Mouse (Mus musculus) embryonic facial prominence, embryonic 13.5 days (tissue): ENCODE measurements at regions not wholly inside any gene's neighbourhood (a gene's known extent, or its start where the extent isn't known, plus 50 kb on each side); places are given as distances from the start of the nearest gene placed in this dataset.

Experiments used
- ATAC-seq: fragments of 200-750 bp; cut with Nextera tagmentation; 2 replicates; pipeline ENCODE4 v1.8.0; 2017; ENCODE audit warnings: low read depth; ENCODE audit not compliant: insufficient number of reproducible peaks, insufficient read depth, low FRiP score, low TSS enrichment
- H3K27ac ChIP-seq: fragments of 300-500 bp; sonication (generic); 2 replicates; pipeline ENCODE4 v1.5.1; 2015; ENCODE audit warnings: moderate library complexity, mild to moderate bottlenecking, inconsistent platforms
- H3K27me3 ChIP-seq: fragments of 300-500 bp; sonication (generic); 2 replicates; pipeline ENCODE4 v1.6.1; 2015; ENCODE audit warnings: mild to moderate bottlenecking, inconsistent platforms
- H3K36me3 ChIP-seq: fragments of 300-500 bp; sonication (generic); 2 replicates; pipeline ENCODE4 v1.6.1; 2015; ENCODE audit warnings: mild to moderate bottlenecking, inconsistent platforms
- H3K4me1 ChIP-seq: fragments of 300-500 bp; sonication (generic); 2 replicates; pipeline ENCODE4 v1.6.1; 2015; ENCODE audit warnings: inconsistent platforms
- H3K4me2 ChIP-seq: fragments of 300-500 bp; sonication (generic); 2 replicates; pipeline ENCODE4 v1.6.1; 2015; ENCODE audit warnings: moderate library complexity, mild to moderate bottlenecking, inconsistent platforms
- H3K4me3 ChIP-seq: fragments of 300-500 bp; sonication (generic); 2 replicates; pipeline ENCODE4 v1.5.1; 2015; ENCODE audit warnings: mild to moderate bottlenecking, inconsistent platforms
- H3K9ac ChIP-seq: fragments of 300-500 bp; sonication (generic); 2 replicates; pipeline ENCODE4 v1.6.1; 2015; ENCODE audit warnings: mild to moderate bottlenecking, inconsistent platforms
- H3K9me3 ChIP-seq: fragments of 300-500 bp; sonication (generic); 2 replicates; pipeline ENCODE4 v1.6.1; 2016; ENCODE audit warnings: inconsistent platforms
- WGBS: fragments of 180-500 bp; shearing (Covaris S2); methylation state at CpG from one replicate; pipeline ENCODE4 v1.1.7; 2015; ENCODE audit warnings: mixed read lengths; 5-methylcytosine and 5-hydroxymethylcytosine counted together

DNA sequence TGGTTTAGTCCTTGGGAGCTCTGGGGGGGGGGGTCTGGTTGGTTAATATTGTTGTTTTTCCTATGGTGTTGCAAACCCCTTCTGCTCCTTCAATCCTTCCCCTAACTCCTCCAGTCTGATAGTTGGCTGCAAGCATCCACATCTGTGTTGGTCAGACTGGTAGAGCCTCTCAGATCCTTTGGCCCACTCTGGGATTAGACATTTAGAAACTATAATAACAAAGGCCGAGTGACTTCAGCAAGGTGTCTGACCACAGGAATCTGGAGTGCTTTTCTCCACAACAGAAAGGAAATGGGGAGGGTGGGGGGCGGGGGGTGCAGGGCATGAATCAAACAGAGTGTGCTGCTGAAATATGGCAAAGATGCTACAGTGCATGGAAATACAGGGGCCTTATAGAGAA is 301.4 kb upstream of the Eci2 start:
- no peak overlapping the region for H3K4me2 ChIP-seq
- H3K27ac ChIP-seq = no peak overlapping the region
- no peak overlapping the region for H3K9ac ChIP-seq
- H3K4me3 ChIP-seq = no peak overlapping the region
- H3K4me1 ChIP-seq = no peaks in the 10 kb centered on the region
- H3K9me3 ChIP-seq = no peaks in the 10 kb centered on the region
- 40% methylated on average over 2 of the region's 2 CpGs for WGBS
- no peaks in the 10 kb centered on the region for H3K27me3 ChIP-seq
- ATAC-seq = no peak
- H3K36me3 ChIP-seq = no peaks in the 10 kb centered on the region

DNA sequence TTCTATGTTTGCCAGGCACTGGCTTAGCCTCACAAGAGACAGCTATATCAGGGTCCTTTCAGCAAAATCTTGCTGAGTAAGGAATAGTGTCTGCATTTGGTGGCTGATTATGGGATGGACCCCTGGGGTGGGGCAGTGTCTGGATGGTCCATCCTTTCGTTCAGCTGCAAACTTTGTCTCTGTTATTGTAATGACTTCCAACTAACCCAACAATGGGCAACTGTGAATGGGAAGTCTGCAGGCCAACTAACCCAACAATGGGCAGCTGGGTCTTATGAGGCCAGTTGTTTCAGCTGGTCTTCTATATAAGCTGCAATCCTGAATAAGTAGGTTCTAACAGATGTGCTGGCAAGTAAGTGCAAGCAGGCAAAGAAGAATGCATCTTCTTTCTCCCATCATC is 304.0 kb upstream of the Eci2 start:
- Histone ChIP-seq H3K9ac (no peak overlapping the region), H3K4me3 (no peak overlapping the region), H3K27me3 (no peaks in the 10 kb centered on the region), H3K9me3 (no peaks in the 10 kb centered on the region), H3K27ac (no peak overlapping the region), H3K4me1 (no peaks in the 10 kb centered on the region), H3K4me2 (no peak overlapping the region), H3K36me3 (no peaks in the 10 kb centered on the region)
- WGBS = 45% methylated on average over 1 of the region's 1 CpGs
- no peak for ATAC-seq

DNA sequence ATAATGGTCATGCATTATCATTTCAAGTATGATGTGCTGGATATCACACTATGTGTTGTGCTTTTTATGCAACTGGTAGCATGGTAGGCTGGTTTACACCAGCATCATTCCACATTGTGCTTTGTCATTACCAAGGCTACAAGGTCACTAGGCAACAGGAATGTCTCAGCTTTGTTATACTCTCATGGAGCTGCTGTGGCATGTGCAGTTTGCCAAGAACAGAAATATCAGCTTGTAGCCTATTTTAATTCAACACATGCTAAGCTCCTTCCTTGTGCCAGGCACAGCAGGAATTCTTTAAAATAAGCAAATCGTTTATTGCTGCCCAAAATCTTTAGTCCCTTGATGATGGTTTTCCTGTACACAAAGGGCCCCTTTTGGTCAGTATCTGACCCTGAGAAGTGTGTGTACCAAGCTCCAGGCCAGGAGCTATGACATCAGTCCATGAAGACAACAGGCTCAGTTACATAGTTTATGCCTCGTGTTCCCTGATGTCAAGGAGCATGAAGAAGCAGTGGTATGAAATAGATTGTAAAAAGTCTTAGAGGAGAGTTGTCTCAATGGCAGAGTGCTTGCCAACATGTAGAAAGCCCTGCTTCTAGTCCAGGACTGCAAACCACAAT is 314.0 kb upstream of the Cdyl start:
- H3K9me3 ChIP-seq = no peaks in the 10 kb centered on the region
- no peak overlapping the region for H3K4me2 ChIP-seq
- H3K4me3 ChIP-seq = no peak overlapping the region
- no peak for ATAC-seq
- H3K4me1 ChIP-seq = no peaks in the 10 kb centered on the region
- no peak overlapping the region for H3K9ac ChIP-seq
- no peaks in the 10 kb centered on the region for H3K27me3 ChIP-seq
- 63% methylated on average over 2 of the region's 2 CpGs for WGBS
- H3K27ac ChIP-seq = no peak overlapping the region
- no peaks in the 10 kb centered on the region for H3K36me3 ChIP-seq

DNA sequence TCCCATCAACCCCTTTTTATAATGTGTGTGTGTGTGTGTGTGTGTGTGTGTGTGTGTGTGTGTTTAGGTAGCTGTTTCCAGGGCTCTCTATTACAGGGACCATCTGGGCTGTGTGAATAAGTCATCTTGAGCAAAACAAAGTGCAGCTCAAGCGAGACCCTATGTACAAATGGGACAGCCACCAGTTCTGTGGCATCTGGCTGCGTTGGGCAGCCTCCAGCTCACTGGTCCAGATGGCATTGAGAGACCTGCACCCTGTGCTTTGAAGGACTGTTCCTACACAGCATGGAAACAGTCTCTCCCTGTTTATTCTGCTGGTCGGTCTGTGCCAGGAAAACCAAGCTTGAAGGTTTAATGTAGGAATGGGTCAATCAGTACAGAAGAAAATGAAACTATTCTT is 311.4 kb upstream of the Cdyl start:
- no peak for ATAC-seq
- Histone ChIP-seq H3K4me1 (no peaks in the 10 kb centered on the region), H3K4me3 (no peak overlapping the region), H3K4me2 (no peak overlapping the region), H3K36me3 (no peaks in the 10 kb centered on the region), H3K27ac (no peak overlapping the region), H3K27me3 (no peaks in the 10 kb centered on the region), H3K9ac (no peak overlapping the region), H3K9me3 (no peaks in the 10 kb centered on the region)
- WGBS = 76% methylated on average over 3 of the region's 3 CpGs

DNA sequence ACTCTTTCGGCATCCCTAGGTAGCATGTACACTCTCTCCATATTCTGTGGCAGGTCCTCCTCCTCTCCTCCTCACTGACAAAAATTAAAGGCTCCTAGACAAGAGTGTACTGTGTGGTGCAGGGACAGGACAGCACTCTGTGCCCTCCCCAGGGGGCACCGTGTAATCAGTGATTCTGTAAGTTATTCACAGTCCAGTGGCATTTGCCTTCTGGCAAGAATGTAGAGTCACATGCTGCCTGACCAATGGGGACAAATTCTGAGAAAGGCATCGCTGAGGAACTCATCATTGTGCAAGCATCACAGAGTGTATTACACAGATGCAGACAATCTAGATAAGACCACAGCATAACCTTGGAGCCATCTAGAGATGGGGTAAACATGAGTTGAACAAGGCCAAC is 300.3 kb upstream of the Cdyl start:
- 59% methylated on average over 3 of the region's 3 CpGs for WGBS
- ATAC-seq = no peak
- H3K4me1 ChIP-seq = no peaks in the 10 kb centered on the region
- no peaks in the 10 kb centered on the region for H3K27me3 ChIP-seq
- H3K36me3 ChIP-seq = no peaks in the 10 kb centered on the region
- no peak overlapping the region for H3K27ac ChIP-seq
- no peak overlapping the region for H3K9ac ChIP-seq
- H3K4me2 ChIP-seq = no peak overlapping the region
- no peak overlapping the region for H3K4me3 ChIP-seq
- no peaks in the 10 kb centered on the region for H3K9me3 ChIP-seq

DNA sequence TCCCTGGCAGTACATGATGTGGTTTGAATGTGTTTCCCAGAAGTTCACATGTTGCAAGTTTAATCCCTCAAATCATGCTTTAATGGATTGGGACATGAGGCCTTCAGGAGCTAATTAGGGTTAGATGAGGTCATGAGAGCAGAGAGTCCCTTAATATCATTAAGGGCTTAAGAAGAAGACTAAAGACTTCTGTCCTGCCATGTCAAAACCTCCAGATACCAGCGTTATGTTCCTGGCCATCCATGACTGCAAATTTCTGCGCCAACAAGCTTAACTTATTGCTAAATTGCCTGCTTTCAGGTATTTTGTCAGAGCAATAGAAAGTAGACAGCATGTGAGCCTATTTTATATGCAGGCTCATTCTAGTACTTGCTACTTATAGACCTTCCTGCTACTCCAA is 282.1 kb upstream of the Cdyl start:
- Histone ChIP-seq H3K9me3 (no peaks in the 10 kb centered on the region; the same call in 1 of the 2 replicates), H3K4me3 (no peak overlapping the region), H3K36me3 (no peaks in the 10 kb centered on the region), H3K9ac (no peak overlapping the region), H3K4me2 (no peak overlapping the region), H3K4me1 (no peaks in the 10 kb centered on the region), H3K27me3 (no peaks in the 10 kb centered on the region), H3K27ac (no peak overlapping the region)
- ATAC-seq = no peak
- 71% methylated on average over 2 of the region's 2 CpGs for WGBS

DNA sequence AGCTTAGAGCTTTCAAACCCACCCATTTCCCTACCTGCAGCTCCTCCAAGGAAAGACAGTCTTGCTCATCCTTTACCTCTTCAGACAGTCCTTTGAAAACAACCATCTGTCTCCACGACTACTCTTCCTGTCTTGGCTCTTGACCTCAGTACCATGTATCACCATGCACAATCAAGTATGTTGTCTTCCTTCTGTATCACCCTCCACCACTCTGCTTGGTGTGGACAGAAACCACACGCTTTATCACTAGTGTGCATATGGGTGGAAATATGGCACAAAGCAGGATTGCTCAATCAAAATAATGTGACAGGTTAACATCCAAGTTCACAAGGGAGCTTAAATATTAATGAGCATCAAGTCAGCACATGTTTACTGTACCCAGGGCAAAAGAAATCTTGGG is 280.1 kb upstream of the Cdyl start:
- no peaks in the 10 kb centered on the region for H3K27me3 ChIP-seq
- no peaks in the 10 kb centered on the region for H3K36me3 ChIP-seq
- H3K27ac ChIP-seq = no peak overlapping the region
- H3K4me1 ChIP-seq = peaks cover 6% of the 10 kb centered on the region; the same call in 1 of the 2 replicates
- no peak for ATAC-seq
- H3K9ac ChIP-seq = no peak overlapping the region
- WGBS = 91% methylated on average over 2 of the region's 2 CpGs
- no peak overlapping the region for H3K4me2 ChIP-seq
- no peaks in the 10 kb centered on the region for H3K9me3 ChIP-seq
- H3K4me3 ChIP-seq = no peak overlapping the region

DNA sequence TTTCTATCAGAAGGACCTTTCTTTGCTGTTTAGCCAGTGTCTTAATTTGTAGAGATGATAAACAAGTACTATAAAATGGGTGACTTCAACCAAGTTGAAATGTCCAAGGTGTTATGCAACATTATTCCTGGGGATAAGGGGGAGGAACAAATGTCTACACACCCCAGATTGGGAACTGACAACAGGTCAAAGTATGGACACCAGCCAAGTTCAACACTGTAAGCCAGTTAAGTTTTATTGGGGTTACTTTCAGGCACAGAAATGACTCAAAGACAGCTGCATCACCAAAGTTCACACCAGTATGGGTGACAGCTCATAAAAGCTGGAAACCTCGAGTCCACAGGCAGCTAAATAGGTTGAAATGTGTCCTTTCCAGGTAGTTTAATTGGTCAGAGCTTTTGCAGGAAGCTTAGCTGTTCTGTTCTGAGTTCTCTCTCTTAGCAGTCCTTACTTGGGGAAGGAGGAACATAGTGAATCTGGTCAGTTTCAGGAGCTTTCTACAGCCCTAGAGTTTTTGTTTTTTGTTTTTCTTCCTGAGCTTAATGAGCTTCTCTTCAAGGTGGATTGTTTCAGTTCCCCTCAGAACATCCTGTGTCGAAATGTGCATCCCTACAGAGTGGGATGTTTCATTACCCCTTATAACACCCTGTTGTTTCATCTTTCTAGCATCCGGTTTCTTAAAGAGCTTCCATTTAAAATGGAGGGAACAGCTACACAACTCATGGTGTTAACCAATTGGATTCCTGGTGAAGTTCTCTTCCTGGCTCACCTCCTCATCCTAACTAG is 279.2 kb upstream of the Cdyl start:
- Histone ChIP-seq H3K27ac (no peak overlapping the region), H3K4me3 (no peak overlapping the region), H3K4me1 (peaks cover 6% of the 10 kb centered on the region; the same call in 1 of the 2 replicates), H3K36me3 (no peaks in the 10 kb centered on the region), H3K27me3 (no peaks in the 10 kb centered on the region), H3K9ac (no peak overlapping the region), H3K9me3 (no peaks in the 10 kb centered on the region), H3K4me2 (no peak overlapping the region)
- WGBS = 67% methylated on average over 3 of the region's 3 CpGs
- no peak for ATAC-seq

DNA sequence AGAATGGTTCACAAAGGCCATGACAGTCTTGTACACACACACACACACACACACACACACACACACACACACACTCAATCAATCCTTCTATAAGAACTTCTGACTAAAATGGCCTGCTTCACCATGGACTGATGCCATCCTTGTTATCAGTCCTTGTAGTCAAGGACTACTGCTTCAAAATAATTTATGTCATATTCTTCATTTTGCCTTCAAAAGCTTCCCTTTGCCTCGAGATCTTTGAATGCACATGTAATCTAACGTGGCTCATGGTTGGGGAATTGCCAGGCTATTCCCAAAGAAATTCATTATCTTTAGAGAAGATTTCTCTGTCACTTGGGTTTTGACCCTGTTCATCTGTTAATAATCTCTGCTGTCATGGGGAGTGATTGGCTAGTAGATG is 278.0 kb upstream of the Cdyl start:
- no peak overlapping the region for H3K9ac ChIP-seq
- no peaks in the 10 kb centered on the region for H3K9me3 ChIP-seq
- no peak overlapping the region for H3K4me2 ChIP-seq
- no peaks in the 10 kb centered on the region for H3K36me3 ChIP-seq
- no peak for ATAC-seq
- H3K4me3 ChIP-seq = no peak overlapping the region
- no peaks in the 10 kb centered on the region for H3K27me3 ChIP-seq
- WGBS = 74% methylated on average over 2 of the region's 2 CpGs
- H3K4me1 ChIP-seq = peaks cover 6% of the 10 kb centered on the region; the same call in 1 of the 2 replicates
- H3K27ac ChIP-seq = no peak overlapping the region

DNA sequence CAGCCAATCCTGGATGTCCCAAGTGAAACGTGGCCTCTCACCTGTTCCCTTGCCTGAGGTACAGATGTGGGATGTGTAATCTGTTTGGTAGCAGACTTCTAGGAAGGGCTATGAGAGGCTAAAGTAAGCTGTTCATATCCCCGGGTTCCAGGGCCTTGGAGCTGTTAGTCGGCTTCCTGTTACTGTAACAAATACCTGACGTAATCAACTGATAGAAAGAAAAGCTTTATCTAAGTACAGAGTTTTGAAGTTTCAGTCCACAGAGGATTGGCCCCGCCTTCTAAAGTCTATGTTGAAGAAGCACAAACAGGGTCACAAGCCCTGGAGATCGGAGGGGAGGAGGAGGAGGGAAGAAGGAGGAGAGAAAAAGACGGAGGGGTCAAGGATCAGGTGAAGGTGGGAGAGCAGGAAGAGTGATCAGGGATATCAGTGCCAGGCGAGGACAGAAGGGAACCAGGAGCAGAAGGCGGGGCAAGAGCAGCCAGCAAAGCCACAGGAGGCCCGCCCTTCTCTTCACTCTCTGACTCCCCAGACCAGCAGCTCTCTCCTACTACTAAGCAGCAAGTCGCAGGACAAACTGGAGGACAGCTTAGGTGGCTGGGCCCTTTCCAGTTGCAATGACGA is 276.5 kb upstream of the Cdyl start:
- no peak overlapping the region for H3K4me2 ChIP-seq
- no peak overlapping the region for H3K4me3 ChIP-seq
- H3K27ac ChIP-seq = no peak overlapping the region
- H3K27me3 ChIP-seq = no peaks in the 10 kb centered on the region
- ATAC-seq = no peak
- WGBS = 37% methylated on average over 12 of the region's 12 CpGs
- H3K36me3 ChIP-seq = no peaks in the 10 kb centered on the region
- H3K4me1 ChIP-seq = peaks cover 6% of the 10 kb centered on the region; the same call in 1 of the 2 replicates
- no peak overlapping the region for H3K9ac ChIP-seq
- H3K9me3 ChIP-seq = no peaks in the 10 kb centered on the region

DNA sequence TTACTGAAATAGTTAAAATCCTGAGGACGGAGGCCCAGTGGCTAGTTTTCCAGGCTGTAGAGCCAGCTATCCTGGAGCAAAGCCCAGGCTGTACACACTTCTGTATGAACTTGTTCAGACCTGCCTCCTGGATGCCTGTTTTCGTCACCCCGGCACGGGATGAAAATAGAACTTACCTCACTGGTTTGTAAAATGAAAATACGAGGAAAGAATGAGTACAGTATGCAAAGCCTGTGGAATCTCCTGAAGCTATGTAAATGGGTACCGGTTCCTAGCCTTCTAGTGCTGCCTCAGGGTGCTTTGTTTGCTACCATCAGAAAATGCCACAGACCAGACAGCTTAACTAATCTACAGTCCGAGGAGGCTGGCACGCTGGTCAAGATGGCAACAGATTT is 276.0 kb upstream of the Cdyl start:
- WGBS = 46% methylated on average over 8 of the region's 8 CpGs
- no peak overlapping the region for H3K27ac ChIP-seq
- H3K4me1 ChIP-seq = peaks cover 6% of the 10 kb centered on the region; the same call in 1 of the 2 replicates
- H3K27me3 ChIP-seq = no peaks in the 10 kb centered on the region
- H3K9ac ChIP-seq = no peak overlapping the region
- no peak overlapping the region for H3K4me2 ChIP-seq
- H3K9me3 ChIP-seq = no peaks in the 10 kb centered on the region
- H3K4me3 ChIP-seq = no peak overlapping the region
- no peak for ATAC-seq
- no peaks in the 10 kb centered on the region for H3K36me3 ChIP-seq

DNA sequence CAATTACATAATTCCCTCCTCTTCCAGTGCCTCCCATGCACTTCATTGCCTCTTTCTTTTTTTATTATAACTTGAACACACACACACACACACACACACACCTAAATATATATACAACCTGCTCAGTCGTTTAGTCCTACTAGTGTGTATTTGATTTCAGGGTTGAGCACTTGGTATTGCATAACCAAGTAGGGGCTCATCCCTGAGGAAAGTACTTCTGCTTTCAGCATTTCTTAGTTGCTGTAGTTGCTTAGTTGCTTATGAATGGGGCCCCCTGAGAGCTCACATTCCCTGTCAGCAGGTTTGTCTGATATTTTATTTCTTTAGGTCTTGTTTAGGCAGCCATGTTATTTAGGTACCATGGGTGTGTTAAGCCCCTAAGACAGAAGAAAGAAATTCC is 271.3 kb upstream of the Cdyl start:
- Histone ChIP-seq H3K4me3 (no peak overlapping the region), H3K4me2 (no peak overlapping the region), H3K27ac (no peak overlapping the region), H3K36me3 (no peaks in the 10 kb centered on the region), H3K27me3 (no peaks in the 10 kb centered on the region), H3K9ac (no peak overlapping the region), H3K4me1 (peaks cover 19% of the 10 kb centered on the region), H3K9me3 (no peaks in the 10 kb centered on the region)
- 73% methylated on average over 1 of the region's 1 CpGs for WGBS
- ATAC-seq = no peak
